Comparison of ENCODE assay signal across 14 mouse cellular contexts in genomic region chr3:65435101-65435571, GRCm38 (mm10). TPM values are rescaled to one million over a fixed set of nuclear protein-coding genes. Genes with fewer than 3 reads are reported as not detected.
DNase-seq lines count a peak whose midpoint lies in the region; ATAC-seq and TF ChIP-seq lines count a peak whose summit lies in the region.
"Had no signal": no experiment of that assay in that cellular context is flagged by ENCODE, and none has a peak within 500 bp of the region (broad histone marks: within the 10 kb centered on the region; RNA-seq: fewer than 3 reads in every experiment).

No protein-coding gene starts in this region.

- DNase-seq in gastrocnemius, adult 2 months, result no peak
- no peak for DNase-seq in gastrocnemius, adult 18-20 months (ENCODE audit: low spot score)
- DNase-seq in thymus, adult 2 months, result no peak
- DNase-seq in layer of hippocampus, adult 9-10 months (ENCODE audit: low spot score), result no peak
- DNase-seq in layer of hippocampus, adult 9-11 months, result no peak
- DNase-seq: adrenal gland, postnatal 14 days; cerebellum, postnatal 10 days; gastrocnemius, postnatal 10 days; thymus, postnatal 4 days had no signal

- H3K4me3 ChIP-seq in gastrocnemius, adult 2 months, result peak overlapping the region; percentile 2; the same call in 1 of the 2 replicates
- no peak overlapping the region for H3K4me3 ChIP-seq in C2C12 (ENCODE audit: insufficient read depth, poor library complexity, severe bottlenecking)
- H3K4me3 ChIP-seq in megakaryocyte, embryonic 14.5 days (replicated peaks), result peak overlapping the region; percentile 24
- no peak overlapping the region for H3K4me3 ChIP-seq in thymus, adult 2 months (ENCODE audit: control insufficient read depth, insufficient read depth, low read length)
- H3K4me3 ChIP-seq: limb, embryonic 13.5 days had no signal

- H3ac ChIP-seq in C2C12 (ENCODE audit: control insufficient read depth, insufficient read length, low read depth), result no peak overlapping the region

- no peaks in the 10 kb centered on the region for H3K79me3 ChIP-seq in C2C12 (ENCODE audit: low read depth)

- H3K27me3 ChIP-seq in C2C12 (ENCODE audit: control insufficient read depth, insufficient read depth, insufficient read length), result no peaks in the 10 kb centered on the region
- H3K27me3 ChIP-seq in megakaryocyte, embryonic 14.5 days (replicated peaks), result peaks cover 2% of the 10 kb centered on the region
- H3K27me3 ChIP-seq in thymus, adult 2 months (ENCODE audit: control insufficient read depth, insufficient read depth, low read length), result no peaks in the 10 kb centered on the region
- H3K27me3 ChIP-seq: limb, embryonic 13.5 days had no signal

- peak overlapping the region; percentile 85 for H3K27ac ChIP-seq in gastrocnemius, adult 2 months
- no peak overlapping the region for H3K27ac ChIP-seq in thymus, adult 2 months (ENCODE audit: control insufficient read depth, insufficient read depth, low read length)
- H3K27ac ChIP-seq: limb, embryonic 13.5 days had no signal

- intact Hi-C loops in gastrocnemius, adult 2 months (cut with DNase I), result no loop called here

- no peaks in the 10 kb centered on the region for H3K9me3 ChIP-seq in megakaryocyte, embryonic 14.5 days
- H3K9me3 ChIP-seq: limb, embryonic 13.5 days had no signal

- peak; percentile 46 for ATAC-seq in activated CD4-positive, CD25-positive, alpha-beta regulatory T cell, adult 4 months
- ATAC-seq: hindbrain, embryonic 16.5 days had no signal

- no peak for TF ChIP-seq CTCF in gastrocnemius, adult 2 months (IDR thresholded peaks at IDR 0.05)
- TF ChIP-seq CTCF in C2C12 (IDR thresholded peaks at IDR 0.05; ENCODE audit: control insufficient read depth, insufficient read depth, insufficient read length), result no peak
- TF ChIP-seq CTCF in thymus, adult 2 months (IDR thresholded peaks at IDR 0.05; ENCODE audit: borderline replicate concordance, control insufficient read depth, extremely low read depth, insufficient read depth, low read length, poor library complexity), result no peak

- peaks cover 4% of the 10 kb centered on the region; the same call in 1 of the 2 replicates for H3K4me1 ChIP-seq in megakaryocyte, embryonic 14.5 days
- peaks cover 4% of the 10 kb centered on the region; the same call in 1 of the 2 replicates for H3K4me1 ChIP-seq in thymus, adult 2 months (replicated peaks; ENCODE audit: control insufficient read depth, insufficient read depth, low read length)
- H3K4me1 ChIP-seq: limb, embryonic 13.5 days had no signal

- TF ChIP-seq POLR2A in thymus, adult 2 months (IDR thresholded peaks at IDR 0.05; ENCODE audit: control insufficient read depth, extremely low read depth, insufficient read depth, low read length, poor library complexity), result no peak

- no peaks in the 10 kb centered on the region for H3K36me3 ChIP-seq in C2C12 (ENCODE audit: control insufficient read depth, insufficient read depth)
- no peaks in the 10 kb centered on the region for H3K36me3 ChIP-seq in megakaryocyte, embryonic 14.5 days (replicated peaks; ENCODE audit: low read length)
- H3K36me3 ChIP-seq in thymus, adult 2 months (ENCODE audit: control insufficient read depth, insufficient read depth, low read length), result no peaks in the 10 kb centered on the region
- H3K36me3 ChIP-seq: limb, embryonic 13.5 days had no signal

- 5% methylated on average over 11 of the region's 11 CpGs for whole genome bisulfite sequencing in thymus, adult 2 months

- no peaks in the 10 kb centered on the region for H3K79me2 ChIP-seq in C2C12 (ENCODE audit: control insufficient read depth, insufficient read depth)

TF ChIP-seq in C2C12, 6 proteins besides CTCF, POLR2A, EP300 and RAD21:
- TF ChIP-seq MAX (IDR thresholded peaks at IDR 0.05), result peak; percentile 60
- TF ChIP-seq USF1 (IDR thresholded peaks at IDR 0.05; ENCODE audit: low read depth), result no peak
TF ChIP-seq in C2C12: peak in this region for 1.

RNA-seq across cellular contexts. Expression of gene Ssr3, which starts 42.7 kb away (rescaled TPM):
- 100 to 1,000 TPM; 135 to 154 TPM for total RNA-seq in gastrocnemius, adult 2 months (2021)
- 100 to 1,000 TPM; 132 to 153 TPM for total RNA-seq in gastrocnemius, adult 18-20 months (2021)
- 94.4 TPM for polyA plus RNA-seq in C2C12 (2012; fragmentation: generic; extraction: Trizol)
- 100 to 1,000 TPM; 148 to 155 TPM for polyA plus RNA-seq in activated CD4-positive, CD25-positive, alpha-beta regulatory T cell, adult 4 months (2017; shearing (Covaris generic))
- 3.0 and 7.8 TPM in 2 replicates for polyA plus RNA-seq in megakaryocyte, embryonic 14.5 days (2012; ENCODE audit: insufficient read depth, low replicate concordance)
- polyA plus RNA-seq in thymus, adult 2 months (2012; rRNA removed), result 49.9 and 55.2 TPM in 2 replicates

Comparison
In these comparisons a context has a peak if more than half of its experiments do, and no peak if none do; other contexts are left out.
1. H3K4me3 ChIP-seq: peak in gastrocnemius, adult 2 months (single experiment) and megakaryocyte, embryonic 14.5 days (single experiment); none in C2C12 (single experiment) and thymus, adult 2 months (single experiment).